Mouse (Mus musculus): Measurements from ENCODE around the gene Dbnl.

The Dbnl gene

GRCm38 (mm10) chr11:5788056-5789014 is at the start of gene Dbnl:
Gene Dbnl (plus strand): TSS chr11:5788488.
- DNase-seq (ENCODE audit: low read depth, low spot score): peak; percentile 97

GRCm38 (mm10) chr11:5738888-5739632 is 49.2 kb upstream of the Dbnl start:
- no peak for DNase-seq (ENCODE audit: low read depth, low spot score)

GRCm38 (mm10) chr11:5739846-5740245 is 48.4 kb upstream of the Dbnl start:
- no peak for DNase-seq (ENCODE audit: low read depth, low spot score)

- DNase-seq (ENCODE audit: low read depth, low spot score): no peak
Measured at GRCm38 (mm10) chr11:5740599-5740964, 47.7 kb upstream of the Dbnl start.

- peak; percentile 42 for DNase-seq (ENCODE audit: low read depth, low spot score)
Measured at GRCm38 (mm10) chr11:5740965-5741627, 47.2 kb upstream of the Dbnl start.

GRCm38 (mm10) chr11:5742106-5742505 is 46.2 kb upstream of the Dbnl start:
- DNase-seq (ENCODE audit: low read depth, low spot score): no peak

GRCm38 (mm10) chr11:5744951-5745350 is 43.3 kb upstream of the Dbnl start:
- DNase-seq (ENCODE audit: low read depth, low spot score): no peak

GRCm38 (mm10) chr11:5753755-5754154 is 34.5 kb upstream of the Dbnl start:
- DNase-seq (ENCODE audit: low read depth, low spot score): no peak

GRCm38 (mm10) chr11:5761820-5762632 is 26.3 kb upstream of the Dbnl start, which contains the start of gene Urgcp:
Gene Urgcp (minus strand): TSS chr11:5762376.
- DNase-seq (ENCODE audit: low read depth, low spot score): peak; percentile 94

- DNase-seq (ENCODE audit: low read depth, low spot score): no peak
Measured at GRCm38 (mm10) chr11:5762633-5762982, 25.7 kb upstream of the Dbnl start.

- no peak for DNase-seq (ENCODE audit: low read depth, low spot score)
Measured at GRCm38 (mm10) chr11:5766019-5766418, 22.3 kb upstream of the Dbnl start.

- DNase-seq (ENCODE audit: low read depth, low spot score): no peak
Measured at GRCm38 (mm10) chr11:5778481-5778880, 9.8 kb upstream of the Dbnl start.

- no peak for DNase-seq (ENCODE audit: low read depth, low spot score)
Measured at GRCm38 (mm10) chr11:5780035-5780499, 8.2 kb upstream of the Dbnl start.

- no peak for DNase-seq (ENCODE audit: low read depth, low spot score)
Measured at GRCm38 (mm10) chr11:5782199-5782944, 5.9 kb upstream of the Dbnl start.

- no peak for DNase-seq (ENCODE audit: low read depth, low spot score)
Measured at GRCm38 (mm10) chr11:5785732-5786131, 2.6 kb upstream of the Dbnl start.

- DNase-seq (ENCODE audit: low read depth, low spot score): no peak
Measured at GRCm38 (mm10) chr11:5787671-5788055, 625 bp upstream of the Dbnl start.

- DNase-seq (ENCODE audit: low read depth, low spot score): no peak
Measured at GRCm38 (mm10) chr11:5789071-5789753, 924 bp downstream of the Dbnl start.

- DNase-seq (ENCODE audit: low read depth, low spot score): no peak
Measured at GRCm38 (mm10) chr11:5789754-5790333, 1.6 kb downstream of the Dbnl start.

- no peak for DNase-seq (ENCODE audit: low read depth, low spot score)
Measured at GRCm38 (mm10) chr11:5790431-5790830, 2.1 kb downstream of the Dbnl start.
